Mouse (Mus musculus): ENCODE data around the gene Gm40193.
"Not testable (repeated sequence)": the region's sequence is repeated elsewhere in the genome, so short reads cannot be mapped to it uniquely, and the experiment has no call there.

Gm40193 gene

GRCm38 (mm10) chr11:70540928-70541327, 8.2 kb upstream of the Gm40193 start:
- no peak for DNase-seq (ENCODE audit: low spot score in 2 of 2)

GRCm38 (mm10) chr11:70539877-70540587, 7.3 kb upstream of the Gm40193 start, which contains the start of gene Pld2:
Pld2 (plus strand) TSS chr11:70540064.
- peak; percentile 36 to 79 for DNase-seq (ENCODE audit: low spot score in 2 of 2)

- DNase-seq (ENCODE audit: low spot score in 2 of 2), result no peak
Observed at GRCm38 (mm10) chr11:70539423-70539822, 6.7 kb upstream of the Gm40193 start.

GRCm38 (mm10) chr11:70531065-70531464, 1.7 kb downstream of the Gm40193 start:
- DNase-seq (ENCODE audit: low spot score in 2 of 2), result not testable (repeated sequence)

GRCm38 (mm10) chr11:70528610-70529009, 4.1 kb downstream of the Gm40193 start:
- DNase-seq (ENCODE audit: low spot score in 2 of 2), result no peak

- DNase-seq (ENCODE audit: low spot score in 2 of 2), result no peak
Observed at GRCm38 (mm10) chr11:70526211-70526610, 6.5 kb downstream of the Gm40193 start.

GRCm38 (mm10) chr11:70525726-70526125, 7.0 kb downstream of the Gm40193 start:
- DNase-seq (ENCODE audit: low spot score in 2 of 2), result no peak

- peak; percentile 89 to 95 for DNase-seq (ENCODE audit: low spot score in 2 of 2)
Observed at GRCm38 (mm10) chr11:70525184-70525678, 7.5 kb downstream of the Gm40193 start, which contains the start of gene Psmb6. Psmb6 (plus strand) TSS chr11:70525367.

GRCm38 (mm10) chr11:70524782-70525181, 8.0 kb downstream of the Gm40193 start:
- no peak for DNase-seq (ENCODE audit: low spot score in 2 of 2)

GRCm38 (mm10) chr11:70523306-70523989, 9.3 kb downstream of the Gm40193 start:
- not testable (repeated sequence) for DNase-seq (ENCODE audit: low spot score in 2 of 2)

- DNase-seq (ENCODE audit: low spot score in 2 of 2), result no peak
Observed at GRCm38 (mm10) chr11:70520178-70520769, 12.5 kb downstream of the Gm40193 start.

- no peak for DNase-seq (ENCODE audit: low spot score in 2 of 2)
Observed at GRCm38 (mm10) chr11:70518923-70519322, 13.8 kb downstream of the Gm40193 start, which contains the start of gene Gltpd2. Gltpd2 (plus strand) TSS chr11:70519196.

GRCm38 (mm10) chr11:70518436-70518835, 14.3 kb downstream of the Gm40193 start:
- no peak for DNase-seq (ENCODE audit: low spot score in 2 of 2)

- DNase-seq (ENCODE audit: low spot score in 2 of 2), result peak in 1 of 2 experiments; percentile 43
Observed at GRCm38 (mm10) chr11:70516352-70516751, 16.4 kb downstream of the Gm40193 start.

GRCm38 (mm10) chr11:70514288-70514687, 18.5 kb downstream of the Gm40193 start, which contains the start of gene Vmo1:
Vmo1 (minus strand) TSS chr11:70514616.
- DNase-seq (ENCODE audit: low spot score in 2 of 2), result no peak

GRCm38 (mm10) chr11:70513520-70513919, 19.2 kb downstream of the Gm40193 start:
- no peak for DNase-seq (ENCODE audit: low spot score in 2 of 2)

- no peak for DNase-seq (ENCODE audit: low spot score in 2 of 2)
Observed at GRCm38 (mm10) chr11:70512709-70513342, 19.9 kb downstream of the Gm40193 start.

GRCm38 (mm10) chr11:70511825-70512224, 20.9 kb downstream of the Gm40193 start:
- no peak for DNase-seq (ENCODE audit: low spot score in 2 of 2)

- DNase-seq (ENCODE audit: low spot score in 2 of 2), result no peak
Observed at GRCm38 (mm10) chr11:70511242-70511641, 21.5 kb downstream of the Gm40193 start.

GRCm38 (mm10) chr11:70509753-70510564, 22.8 kb downstream of the Gm40193 start:
- peak in 1 of 2 experiments; percentile 55 for DNase-seq (ENCODE audit: low spot score in 2 of 2)

Measured in left cerebral cortex, adult 9 months (tissue).